Mouse (Mus musculus) megakaryocyte, embryonic 14.5 days (primary cell): ENCODE measurements around the gene Galnt6.

ENCODE experiments used
- FLI1 ChIP-seq: IDR thresholded peaks from 2 replicates; pipeline ENCODE4 v1.6.1; 2012; ENCODE audit warnings: low read length, inconsistent platforms, mixed read lengths
- GATA1 ChIP-seq: IDR thresholded peaks from 3 replicates; pipeline ENCODE4 v1.6.1; 2012; ENCODE audit warnings: mixed read lengths, low read length, inconsistent platforms, borderline replicate concordance

- TF ChIP-seq FLI1: no peak
- no peak for TF ChIP-seq GATA1
These were observed 37.6 kb upstream of the Galnt6 start for GRCm38 (mm10) chr15:100766826-100767225.
